Mouse (Mus musculus) gastrocnemius, adult 2 months (tissue): ENCODE measurements around the gene St3gal6. TPM values are rescaled to one million over a fixed set of nuclear protein-coding genes. Genes with fewer than 3 reads are reported as not detected.
"Not testable (repeated sequence)": the region's sequence is repeated elsewhere in the genome, so short reads cannot be mapped to it uniquely, and the experiment has no call there.

ENCODE experiments used
- DNase-seq: peaks from one replicate; pipeline ENCODE4 v3.0.0; 2022
- H3K27ac ChIP-seq: fragments of 200-600 bp; 2 replicates; pipeline ENCODE4 v1.8.1; 2022; ENCODE audit warnings: mild to moderate bottlenecking
- H3K4me3 ChIP-seq: fragments of 200-600 bp; 2 replicates; pipeline ENCODE4 v1.8.1; 2022; ENCODE audit warnings: mild to moderate bottlenecking, moderate library complexity
- CTCF ChIP-seq: fragments of 200-600 bp; IDR thresholded peaks from 2 replicates; pipeline ENCODE4 v1.8.1; 2022; ENCODE audit warnings: antibody characterized with exemption, mild to moderate bottlenecking, moderate library complexity
- intact Hi-C: fragments of 180-260 bp; cut with DNase I; formaldehyde crosslinking; loops from one replicate; pipeline ENCODE4 v1.15.1; 2025
- total RNA-seq, 2 experiments: library from RNA; stranded (reverse); gene quantifications; 2 replicates each; pipeline ENCODE4 v1.2.3; 2021

St3gal6 gene
- total RNA-seq, 2 experiments from 2014 or later, result 140 to 170 TPM

- Histone ChIP-seq H3K4me3 (no peak overlapping the region), H3K27ac (no peak overlapping the region)
- DNase-seq, result no peak
- intact Hi-C loops, result loop anchor here (1.0 to 5.0 kb wide), 2 partner anchors 60 to 162 kb away; partner anchors contain the start of gene St3gal6
- no peak for TF ChIP-seq CTCF
Measured at GRCm38 (mm10) chr16:58462519-58462918, 61.5 kb downstream of the St3gal6 start.

- intact Hi-C loops, result loop anchor here (1.0 to 5.0 kb wide), 2 partner anchors 60 to 162 kb away; partner anchors contain the start of gene St3gal6
- Histone ChIP-seq H3K4me3 (no peak overlapping the region), H3K27ac (no peak overlapping the region)
- TF ChIP-seq CTCF, result peak; percentile 72
- no peak for DNase-seq
Measured at GRCm38 (mm10) chr16:58461856-58462518, 62.1 kb downstream of the St3gal6 start.

- intact Hi-C loops, result loop anchor here (5.0 kb wide), 1 partner anchor 62 kb away; the partner anchor contains the start of gene St3gal6
- no peak overlapping the region for H3K27ac ChIP-seq
- no peak for TF ChIP-seq CTCF
- no peak overlapping the region for H3K4me3 ChIP-seq
- DNase-seq, result no peak
Measured at GRCm38 (mm10) chr16:58460386-58460785, 63.7 kb downstream of the St3gal6 start.

- not testable (repeated sequence) for DNase-seq, H3K27ac ChIP-seq, H3K4me3 ChIP-seq
- intact Hi-C loops, result loop anchor here (5.0 kb wide), 1 partner anchor 62 kb away; the partner anchor contains the start of gene St3gal6
Measured at GRCm38 (mm10) chr16:58459966-58460365, 64.1 kb downstream of the St3gal6 start.

- Histone ChIP-seq H3K27ac (no peak overlapping the region), H3K4me3 (no peak overlapping the region)
- no peak for TF ChIP-seq CTCF
- DNase-seq, result no peak
- intact Hi-C loops, result no loop called here
Measured at GRCm38 (mm10) chr16:58456991-58457390, 67.1 kb downstream of the St3gal6 start.

- H3K27ac ChIP-seq, result no peak overlapping the region
- intact Hi-C loops, result no loop called here
- no peak for DNase-seq
- no peak for TF ChIP-seq CTCF
- no peak overlapping the region for H3K4me3 ChIP-seq
Measured at GRCm38 (mm10) chr16:58456445-58456844, 67.6 kb downstream of the St3gal6 start.

GRCm38 (mm10) chr16:58455118-58455517, 68.9 kb downstream of the St3gal6 start:
- no peak for TF ChIP-seq CTCF
- Histone ChIP-seq H3K4me3 (no peak overlapping the region), H3K27ac (no peak overlapping the region)
- DNase-seq, result no peak
- intact Hi-C loops, result loop anchor here (2.0 kb wide), 1 partner anchor 170 kb away; no protein-coding TSS in a partner anchor

- Histone ChIP-seq H3K4me3 (no peak overlapping the region), H3K27ac (no peak overlapping the region)
- peak; percentile 58 for DNase-seq
- peak; percentile 92 for TF ChIP-seq CTCF
- intact Hi-C loops, result loop anchor here (1.0 to 5.0 kb wide), 4 partner anchors 47 to 298 kb away; partner anchors contain the start of gene Dcbld2
Measured at GRCm38 (mm10) chr16:58454617-58455016, 69.4 kb downstream of the St3gal6 start.

GRCm38 (mm10) chr16:58453820-58454219, 70.2 kb downstream of the St3gal6 start:
- Histone ChIP-seq H3K27ac (no peak overlapping the region), H3K4me3 (no peak overlapping the region)
- intact Hi-C loops, result loop anchor here (1.0 to 5.0 kb wide), 4 partner anchors 47 to 298 kb away; partner anchors contain the start of gene Dcbld2
- no peak for TF ChIP-seq CTCF
- no peak for DNase-seq

GRCm38 (mm10) chr16:58453138-58453537, 70.9 kb downstream of the St3gal6 start:
- intact Hi-C loops, result loop anchor here (5.0 kb wide), 2 partner anchors 46 to 299 kb away; partner anchors contain the start of gene Dcbld2
- Histone ChIP-seq H3K27ac (0 out of 2 replicates have a peak overlapping the region, but pooled peaks have one; percentile 12), H3K4me3 (no peak overlapping the region)
- no peak for DNase-seq
- no peak for TF ChIP-seq CTCF

GRCm38 (mm10) chr16:58451647-58452046, 72.4 kb downstream of the St3gal6 start:
- peak; percentile 49 for TF ChIP-seq CTCF
- H3K27ac ChIP-seq, result no peak overlapping the region
- intact Hi-C loops, result loop anchor here (1.0 to 5.0 kb wide), 3 partner anchors 44 to 301 kb away; partner anchors contain the start of gene Dcbld2
- H3K4me3 ChIP-seq, result no peak overlapping the region
- DNase-seq, result no peak

- intact Hi-C loops, result loop anchor here (1.0 to 5.0 kb wide), 3 partner anchors 43 to 302 kb away; partner anchors contain the start of gene Dcbld2
- no peak overlapping the region for H3K27ac ChIP-seq
Measured at GRCm38 (mm10) chr16:58450648-58451047, 73.4 kb downstream of the St3gal6 start.

GRCm38 (mm10) chr16:58449073-58449472, 75.0 kb downstream of the St3gal6 start:
- no peak overlapping the region for H3K27ac ChIP-seq
- DNase-seq, result no peak
- H3K4me3 ChIP-seq, result no peak overlapping the region
- intact Hi-C loops, result no loop called here
- no peak for TF ChIP-seq CTCF

More at GRCm38 (mm10) chr16:58450648-58451047, 73.4 kb downstream of the St3gal6 start:
- H3K4me3 ChIP-seq, result no peak overlapping the region
- peak; percentile 18; the same call in 1 of the 2 replicates for TF ChIP-seq CTCF
- DNase-seq, result no peak
